Mouse (Mus musculus): ENCODE data around the gene Smyd4. TPM values are rescaled to one million over a fixed set of nuclear protein-coding genes. Genes with fewer than 3 reads are reported as not detected.
"Not testable (repeated sequence)": the region's sequence is repeated elsewhere in the genome, so short reads cannot be mapped to it uniquely, and the experiment has no call there.

Gene Smyd4
- polyA plus RNA-seq, 1 experiment from 2014 or later: 13.8 TPM

DNA sequence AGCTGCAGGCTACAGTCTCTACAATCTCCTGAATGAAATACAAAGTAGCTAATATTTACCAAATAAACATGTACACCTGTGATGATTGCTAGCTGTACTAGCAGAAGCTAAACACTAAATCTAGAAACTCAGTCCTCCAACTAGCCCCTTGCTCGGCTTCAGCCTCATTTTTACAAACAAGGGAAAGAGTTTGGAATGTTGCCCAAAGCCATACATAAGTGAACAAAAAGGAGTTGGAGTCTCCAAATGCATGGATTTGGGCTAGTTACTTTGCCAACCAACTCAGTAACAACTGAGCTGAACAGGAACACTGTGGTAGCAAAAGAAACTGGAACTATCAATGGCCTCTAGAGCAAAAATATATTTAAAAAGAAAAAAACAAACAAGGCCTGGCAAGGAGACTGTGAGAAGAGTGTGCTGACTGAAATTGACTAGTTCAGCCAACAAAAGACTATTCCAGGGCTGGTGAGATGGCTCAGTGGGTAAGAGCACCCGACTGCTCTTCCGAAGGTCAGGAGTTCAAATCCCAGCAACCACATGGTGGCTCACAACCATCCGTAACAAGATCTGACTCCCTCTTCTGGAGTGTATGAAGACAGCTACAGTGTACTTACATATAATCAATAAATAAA lies 1.6 kb upstream of the Smyd4 start:
- peaks cover 18% of the 10 kb centered on the region for H3K4me1 ChIP-seq
- no peaks in the 10 kb centered on the region for H3K27me3 ChIP-seq
- H3K4me3 ChIP-seq (replicated peaks): peak overlapping the region; percentile 97
- no peak for ATAC-seq (ENCODE audit: insufficient number of reproducible peaks, low FRiP score, low TSS enrichment, low read depth)
- H3K27ac ChIP-seq (replicated peaks): no peak overlapping the region
- 0 out of 2 replicates have a peak, but pooled peaks cover 3% of the 10 kb centered on the region for H3K36me3 ChIP-seq
- H3K4me2 ChIP-seq (replicated peaks): peak overlapping the region; percentile 80
- H3K9me3 ChIP-seq (replicated peaks): no peaks in the 10 kb centered on the region
- no peak overlapping the region for H3K9ac ChIP-seq
- 43% methylated on average over 4 of the region's 4 CpGs for WGBS

DNA sequence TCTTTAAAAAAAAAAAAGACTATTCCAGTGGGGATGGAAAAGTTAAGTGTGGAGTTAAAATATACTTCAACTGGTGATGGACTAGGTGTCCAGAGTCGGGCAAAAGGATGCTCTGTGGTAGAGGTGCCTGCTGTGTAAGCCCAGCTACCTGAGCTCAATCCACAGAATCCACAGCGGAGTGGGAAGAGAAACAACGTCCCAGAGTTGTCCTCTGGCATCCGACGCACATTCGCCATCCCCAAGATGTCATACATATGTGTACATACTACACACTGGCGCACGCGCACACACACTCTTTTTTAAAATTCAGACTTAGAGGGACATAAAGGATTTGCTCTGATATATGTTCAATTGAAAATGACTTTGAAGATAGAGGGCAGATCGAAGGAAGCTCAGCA lies 1.0 kb upstream of the Smyd4 start:
- Histone ChIP-seq H3K36me3 (no peaks in the 10 kb centered on the region), H3K27ac (replicated peaks) (no peak overlapping the region), H3K9ac (0 out of 2 replicates have a peak overlapping the region, but pooled peaks have one; percentile 9), H3K4me1 (peaks cover 18% of the 10 kb centered on the region), H3K4me3 (replicated peaks) (peak overlapping the region; percentile 97), H3K4me2 (replicated peaks) (peak overlapping the region; percentile 80), H3K9me3 (replicated peaks) (no peaks in the 10 kb centered on the region), H3K27me3 (no peaks in the 10 kb centered on the region)
- ATAC-seq (ENCODE audit: insufficient number of reproducible peaks, low FRiP score, low TSS enrichment, low read depth): no peak
- 33% methylated on average over 10 of the region's 10 CpGs for WGBS

DNA sequence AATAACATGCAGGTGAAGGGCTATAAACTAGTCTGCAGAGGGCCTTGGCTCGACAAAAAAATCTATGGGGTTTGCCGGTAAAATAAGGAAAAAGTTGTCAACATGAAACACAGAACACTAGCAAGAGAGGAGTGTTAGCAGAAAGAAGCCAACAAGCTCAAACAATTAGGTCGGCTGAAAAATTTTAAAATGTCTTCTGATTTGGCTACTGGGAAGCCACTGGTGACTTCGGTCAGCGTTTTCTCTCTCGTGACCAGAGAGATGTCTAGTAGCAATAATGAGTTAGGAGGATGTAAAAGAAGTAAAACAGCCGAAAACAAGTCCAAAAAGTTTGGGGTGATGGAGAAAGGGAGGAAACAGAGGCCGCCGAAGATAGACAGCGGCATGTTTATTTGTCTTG lies 637 bp upstream of the Smyd4 start:
- H3K27ac ChIP-seq (replicated peaks): peak overlapping the region; percentile 76; the same call in 1 of the 2 replicates
- under 1% methylated on average over 10 of the region's 10 CpGs for WGBS
- H3K4me1 ChIP-seq: peaks cover 18% of the 10 kb centered on the region
- H3K4me2 ChIP-seq (replicated peaks): peak overlapping the region; percentile 80
- H3K4me3 ChIP-seq (replicated peaks): peak overlapping the region; percentile 97
- no peaks in the 10 kb centered on the region for H3K9me3 ChIP-seq (replicated peaks)
- peak overlapping the region; percentile 81 for H3K9ac ChIP-seq
- H3K36me3 ChIP-seq: no peaks in the 10 kb centered on the region
- no peaks in the 10 kb centered on the region for H3K27me3 ChIP-seq
- ATAC-seq (ENCODE audit: insufficient number of reproducible peaks, low FRiP score, low TSS enrichment, low read depth): no peak

DNA sequence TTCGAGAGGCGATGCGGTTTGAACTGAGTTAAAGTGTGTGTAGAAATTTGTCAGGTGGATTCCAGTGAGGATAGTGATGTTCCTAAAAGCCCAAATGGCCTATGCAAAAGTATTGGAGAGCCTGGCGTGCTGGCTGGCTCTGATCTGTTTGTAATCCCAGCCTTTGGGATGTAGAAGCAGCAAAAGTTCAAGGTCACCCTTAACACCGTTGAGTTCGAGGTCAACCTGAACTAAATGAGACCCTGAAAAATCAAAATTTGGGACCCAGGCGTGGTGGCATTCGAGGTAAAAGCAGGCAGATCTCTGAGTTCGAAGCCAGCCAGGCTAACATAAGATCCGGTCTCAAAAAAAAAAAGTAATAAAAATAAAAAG lies 643 bp downstream of the Smyd4 start:
- Histone ChIP-seq H3K27ac (replicated peaks) (peak overlapping the region; percentile 44; the same call in 1 of the 2 replicates), H3K9me3 (replicated peaks) (no peaks in the 10 kb centered on the region), H3K4me3 (replicated peaks) (peak overlapping the region; percentile 97), H3K9ac (peak overlapping the region; percentile 63), H3K36me3 (no peaks in the 10 kb centered on the region), H3K27me3 (no peaks in the 10 kb centered on the region), H3K4me2 (replicated peaks) (peak overlapping the region; percentile 80), H3K4me1 (peaks cover 18% of the 10 kb centered on the region)
- WGBS: 44% methylated on average over 10 of the region's 10 CpGs
- ATAC-seq (ENCODE audit: insufficient number of reproducible peaks, low FRiP score, low TSS enrichment, low read depth): no peak

DNA sequence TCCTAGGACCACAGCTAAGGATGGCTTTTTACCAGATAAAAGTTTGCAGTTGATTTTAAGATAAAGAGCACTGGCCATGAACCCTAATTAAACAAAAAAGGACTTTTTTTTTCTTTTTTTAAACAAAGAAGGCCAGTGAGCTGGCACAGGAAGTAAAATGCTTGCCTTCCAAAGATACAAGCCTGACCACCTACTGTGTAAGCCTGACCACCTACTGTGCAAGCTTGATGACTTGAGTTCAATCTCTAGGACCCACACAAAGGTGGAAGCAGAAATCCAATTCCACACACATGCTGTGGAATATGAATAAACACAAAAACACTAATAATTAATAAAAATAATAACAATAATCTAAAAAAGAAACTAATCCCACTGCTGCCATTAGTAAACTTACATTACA lies 3.0 kb downstream of the Smyd4 start:
- no peak for ATAC-seq (ENCODE audit: insufficient number of reproducible peaks, low FRiP score, low TSS enrichment, low read depth)
- Histone ChIP-seq H3K4me2 (replicated peaks) (no peak overlapping the region), H3K9ac (no peak overlapping the region), H3K9me3 (replicated peaks) (no peaks in the 10 kb centered on the region), H3K27ac (replicated peaks) (no peak overlapping the region), H3K4me1 (peaks cover 17% of the 10 kb centered on the region), H3K4me3 (replicated peaks) (no peak overlapping the region), H3K27me3 (no peaks in the 10 kb centered on the region), H3K36me3 (no peaks in the 10 kb centered on the region)

DNA sequence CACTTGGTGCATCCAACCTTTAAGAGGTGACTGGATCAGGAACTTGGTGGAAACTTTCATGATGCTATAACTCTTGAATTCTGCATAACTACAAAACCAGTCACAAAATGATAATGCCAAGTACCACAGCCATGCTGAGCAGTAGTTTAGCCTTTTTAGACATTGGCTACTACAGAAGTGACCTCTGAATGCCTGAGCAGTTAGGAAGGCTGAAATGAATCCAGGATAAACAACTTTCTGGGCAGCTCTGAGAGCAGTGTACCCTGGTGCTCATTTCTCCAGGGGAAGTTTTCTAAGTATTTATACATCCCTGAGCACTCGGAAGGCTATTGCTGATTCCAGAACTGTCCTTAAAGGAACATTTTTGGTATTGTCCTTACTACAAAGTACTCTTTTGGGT lies 7.2 kb downstream of the Smyd4 start:
- no peak overlapping the region for H3K9ac ChIP-seq
- no peaks in the 10 kb centered on the region for H3K4me1 ChIP-seq
- WGBS: 100% methylated on average over 1 of the region's 1 CpGs
- no peaks in the 10 kb centered on the region for H3K9me3 ChIP-seq (replicated peaks)
- H3K4me2 ChIP-seq (replicated peaks): no peak overlapping the region
- no peak overlapping the region for H3K27ac ChIP-seq (replicated peaks)
- no peak overlapping the region for H3K4me3 ChIP-seq (replicated peaks)
- H3K27me3 ChIP-seq: no peaks in the 10 kb centered on the region
- ATAC-seq (ENCODE audit: insufficient number of reproducible peaks, low FRiP score, low TSS enrichment, low read depth): no peak
- H3K36me3 ChIP-seq: no peaks in the 10 kb centered on the region

DNA sequence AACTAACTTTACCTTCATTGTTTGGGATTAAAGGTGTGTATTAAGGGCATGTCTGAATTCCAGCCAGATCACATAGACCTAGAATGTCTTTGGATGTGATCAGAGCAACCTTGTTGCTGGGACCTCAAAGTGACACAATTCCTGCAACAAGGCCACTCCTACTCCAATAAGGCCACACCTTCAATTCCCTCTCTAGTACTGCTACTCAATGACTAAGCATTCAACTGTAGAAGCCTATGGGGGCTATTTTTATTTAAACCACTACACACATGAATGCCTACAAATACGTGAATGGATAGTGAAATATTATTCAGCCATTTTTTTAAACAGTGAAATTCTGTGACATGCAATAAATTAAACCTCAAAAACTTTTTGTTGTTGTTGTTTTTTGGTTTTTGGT lies 28.9 kb downstream of the Smyd4 start:
- Histone ChIP-seq H3K4me3 (replicated peaks) (no peak overlapping the region), H3K4me2 (replicated peaks) (no peak overlapping the region), H3K36me3 (no peaks in the 10 kb centered on the region), H3K27me3 (no peaks in the 10 kb centered on the region), H3K9ac (no peak overlapping the region), H3K27ac (replicated peaks) (no peak overlapping the region), H3K4me1 (no peaks in the 10 kb centered on the region), H3K9me3 (replicated peaks) (no peaks in the 10 kb centered on the region)
- WGBS: 87% methylated on average over 1 of the region's 1 CpGs
- no peak for ATAC-seq (ENCODE audit: insufficient number of reproducible peaks, low FRiP score, low TSS enrichment, low read depth)

DNA sequence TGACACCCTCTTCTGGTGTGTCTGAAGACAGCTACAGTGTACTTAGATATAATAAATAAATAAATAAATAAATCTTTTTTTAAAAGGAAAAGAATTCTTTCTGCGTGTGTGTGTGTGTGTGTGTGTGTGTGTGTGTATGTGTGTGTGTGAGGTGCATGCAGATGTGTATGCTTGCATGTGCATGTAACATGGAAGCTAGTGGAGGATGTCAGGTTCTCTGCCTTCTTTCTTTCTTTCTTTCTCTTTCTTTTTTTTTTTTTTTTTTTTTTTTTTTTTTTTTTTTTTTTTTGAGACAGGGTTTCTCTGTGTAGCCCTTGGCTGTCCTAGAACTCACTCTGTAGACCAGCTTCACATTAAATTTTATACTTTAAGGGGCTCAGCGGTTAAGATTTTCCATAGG lies 30.6 kb downstream of the Smyd4 start:
- H3K4me2 ChIP-seq (replicated peaks); H3K4me3 ChIP-seq (replicated peaks); H3K9ac ChIP-seq; H3K9me3 ChIP-seq (replicated peaks); H3K36me3 ChIP-seq; ATAC-seq (ENCODE audit: insufficient number of reproducible peaks, low FRiP score, low TSS enrichment, low read depth); H3K27me3 ChIP-seq; H3K27ac ChIP-seq (replicated peaks); H3K4me1 ChIP-seq: not testable (repeated sequence)
- 86% methylated on average over 2 of the region's 2 CpGs for WGBS

DNA sequence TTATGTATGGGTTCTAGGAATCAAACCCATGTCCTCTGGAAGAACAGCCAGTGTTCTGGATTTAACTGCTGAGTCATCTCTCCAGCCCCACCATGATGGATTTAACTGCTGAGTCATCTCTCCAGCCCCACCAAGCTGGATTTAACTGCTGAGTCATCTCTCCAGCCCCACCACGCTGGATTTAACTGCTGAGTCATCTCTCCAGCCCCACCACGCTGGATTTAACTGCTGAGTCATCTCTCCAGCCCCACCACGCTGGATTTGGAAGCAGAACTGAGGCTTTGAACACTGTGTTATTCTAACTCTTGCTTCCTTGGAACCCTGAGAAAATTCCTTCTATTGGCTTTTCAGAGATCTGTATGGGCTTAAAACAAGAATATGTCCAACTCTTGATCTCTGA lies 35.3 kb downstream of the Smyd4 start:
- H3K36me3 ChIP-seq; H3K9ac ChIP-seq; H3K4me2 ChIP-seq (replicated peaks); ATAC-seq (ENCODE audit: insufficient number of reproducible peaks, low FRiP score, low TSS enrichment, low read depth); H3K9me3 ChIP-seq (replicated peaks); H3K4me1 ChIP-seq; H3K4me3 ChIP-seq (replicated peaks); H3K27ac ChIP-seq (replicated peaks); H3K27me3 ChIP-seq: not testable (repeated sequence)
- 43% methylated on average over 3 of the region's 3 CpGs for WGBS

DNA sequence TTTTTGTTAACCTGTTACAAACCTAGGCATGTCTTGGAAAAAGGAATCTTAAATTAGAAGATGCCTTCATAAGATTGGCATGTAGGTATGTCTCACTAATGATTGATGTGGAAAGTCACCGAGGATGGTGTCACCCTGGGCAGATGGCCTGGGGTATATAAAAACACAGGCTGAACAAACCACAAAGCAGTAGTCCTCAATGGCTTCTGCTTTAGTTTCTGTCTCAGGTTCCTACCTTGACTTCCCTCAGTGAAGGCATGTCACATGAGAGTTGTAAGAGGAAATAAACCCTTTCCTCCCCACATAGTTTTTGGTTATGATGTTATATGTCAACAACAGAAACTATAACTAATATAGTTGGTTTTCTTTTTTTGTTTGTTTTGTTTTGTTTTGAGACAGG lies 47.4 kb downstream of the Smyd4 start:
- no peak for ATAC-seq (ENCODE audit: insufficient number of reproducible peaks, low FRiP score, low TSS enrichment, low read depth)
- Histone ChIP-seq H3K9me3 (replicated peaks) (no peaks in the 10 kb centered on the region), H3K9ac (no peak overlapping the region), H3K4me3 (replicated peaks) (no peak overlapping the region), H3K27ac (replicated peaks) (no peak overlapping the region), H3K27me3 (no peaks in the 10 kb centered on the region), H3K4me2 (replicated peaks) (no peak overlapping the region), H3K36me3 (peaks cover 7% of the 10 kb centered on the region), H3K4me1 (no peaks in the 10 kb centered on the region)
- 70% methylated on average over 1 of the region's 1 CpGs for WGBS

DNA sequence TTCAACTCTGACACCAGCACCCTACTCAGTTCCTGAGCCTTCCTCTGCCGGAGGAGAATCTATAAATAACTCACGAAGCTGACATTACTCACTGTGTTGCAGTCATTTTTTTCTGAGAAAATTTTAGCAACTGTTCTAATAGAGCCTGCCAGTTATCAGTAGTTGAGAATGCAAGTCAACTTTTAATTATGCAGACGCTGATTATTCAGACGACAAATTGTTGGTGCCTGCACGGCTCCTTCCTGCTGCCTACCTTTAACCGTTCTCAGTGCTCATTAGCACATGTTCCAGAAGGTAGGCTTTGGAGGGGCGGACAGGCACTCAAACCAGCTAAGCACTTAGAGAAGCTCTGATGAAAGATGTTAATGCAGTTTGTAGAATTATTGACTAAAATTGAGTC lies 49.2 kb downstream of the Smyd4 start:
- Histone ChIP-seq H3K9ac (no peak overlapping the region), H3K9me3 (replicated peaks) (no peaks in the 10 kb centered on the region), H3K4me2 (replicated peaks) (no peak overlapping the region), H3K4me3 (replicated peaks) (no peak overlapping the region), H3K27ac (replicated peaks) (no peak overlapping the region), H3K27me3 (no peaks in the 10 kb centered on the region), H3K4me1 (peaks cover 2% of the 10 kb centered on the region; the same call in 1 of the 2 replicates), H3K36me3 (peaks cover 3% of the 10 kb centered on the region; the same call in 1 of the 2 replicates)
- WGBS: 70% methylated on average over 7 of the region's 7 CpGs
- ATAC-seq (ENCODE audit: insufficient number of reproducible peaks, low FRiP score, low TSS enrichment, low read depth): no peak

DNA sequence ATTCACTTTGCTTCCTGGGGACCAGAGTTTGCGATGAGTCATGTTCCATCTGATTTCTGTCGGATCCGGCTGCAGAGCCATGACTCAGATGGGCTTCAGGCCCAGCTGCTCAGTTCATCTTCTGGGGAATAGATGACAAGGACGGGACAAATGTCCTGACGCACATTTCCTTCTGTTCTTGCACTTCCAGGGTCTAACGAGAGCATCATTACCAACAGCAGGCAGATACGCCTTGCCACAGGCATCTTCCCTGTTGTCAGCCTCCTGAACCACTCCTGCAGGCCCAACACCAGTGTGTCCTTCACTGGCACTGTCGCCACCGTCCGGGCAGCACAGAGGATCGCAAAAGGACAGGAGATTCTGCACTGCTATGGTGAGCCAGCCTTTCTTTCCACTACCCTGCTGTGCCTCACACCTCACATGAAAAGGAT lies 51.2 kb downstream of the Smyd4 start:
- Histone ChIP-seq H3K4me3 (replicated peaks) (no peak overlapping the region), H3K27me3 (no peaks in the 10 kb centered on the region), H3K9me3 (replicated peaks) (no peaks in the 10 kb centered on the region), H3K4me1 (peaks cover 8% of the 10 kb centered on the region), H3K27ac (replicated peaks) (no peak overlapping the region), H3K9ac (no peak overlapping the region), H3K36me3 (no peaks in the 10 kb centered on the region; the same call in 1 of the 2 replicates), H3K4me2 (replicated peaks) (no peak overlapping the region)
- 81% methylated on average over 11 of the region's 11 CpGs for WGBS
- no peak for ATAC-seq (ENCODE audit: insufficient number of reproducible peaks, low FRiP score, low TSS enrichment, low read depth)
